Mouse (Mus musculus) midbrain, embryonic 16.5 days (tissue): ENCODE results near the gene Ankzf1. TPM values are rescaled to one million over a fixed set of nuclear protein-coding genes. Genes with fewer than 3 reads are reported as not detected.
A peak's percentile ranks its signal among the peaks of the same experiment; 100 is the strongest.

Source experiments
- ATAC-seq: fragments of 200-750 bp; cut with Nextera tagmentation; 2 replicates; pipeline ENCODE4 v1.8.0; 2017; ENCODE audit warnings: moderate TSS enrichment
- H3K27ac ChIP-seq: fragments of 300-500 bp; sonication (generic); 2 replicates; pipeline ENCODE4 v1.5.1; 2014; ENCODE audit warnings: mild to moderate bottlenecking, low read length, mixed read lengths
- H3K27me3 ChIP-seq: fragments of 300-500 bp; sonication (generic); 2 replicates; pipeline ENCODE4 v1.6.1; 2014; ENCODE audit warnings: low read depth, low read length, mixed read lengths; ENCODE audit not compliant: control insufficient read depth, insufficient read depth
- H3K36me3 ChIP-seq: fragments of 300-500 bp; sonication (generic); 2 replicates; pipeline ENCODE4 v1.6.1; 2014; ENCODE audit warnings: mild to moderate bottlenecking, low read length, moderate library complexity, mixed read lengths; ENCODE audit not compliant: control insufficient read depth, insufficient read depth
- H3K4me1 ChIP-seq: fragments of 300-500 bp; sonication (generic); 2 replicates; pipeline ENCODE4 v1.6.1; 2014; ENCODE audit warnings: mild to moderate bottlenecking, low read length, mixed read lengths; ENCODE audit not compliant: control insufficient read depth, insufficient read depth
- H3K4me2 ChIP-seq: fragments of 300-500 bp; sonication (generic); 2 replicates; pipeline ENCODE4 v1.6.1; 2014; ENCODE audit warnings: mild to moderate bottlenecking, low read length, mixed read lengths
- H3K4me3 ChIP-seq: fragments of 300-500 bp; sonication (generic); 2 replicates; pipeline ENCODE4 v1.5.1; 2014; ENCODE audit warnings: low read depth, mild to moderate bottlenecking, low read length, moderate library complexity, mixed read lengths
- H3K9ac ChIP-seq: fragments of 300-500 bp; sonication (generic); 2 replicates; pipeline ENCODE4 v1.6.1; 2014; ENCODE audit warnings: low read depth, low read length, mixed read lengths
- H3K9me3 ChIP-seq: fragments of 300-500 bp; sonication (generic); replicated peaks from 2 replicates; pipeline ENCODE4 v1.6.1; 2014; ENCODE audit warnings: mild to moderate bottlenecking, low read length, mixed read lengths; ENCODE audit not compliant: control insufficient read depth, poor library complexity, severe bottlenecking
- WGBS: fragments of 180-500 bp; shearing (Covaris S2); extraction: QIAGEN DNeasy Blood & Tissue Kit; methylation state at CpG from one replicate; pipeline ENCODE4 v1.1.7; 2014; 5-methylcytosine and 5-hydroxymethylcytosine counted together
- polyA plus RNA-seq: library from polyadenylated mRNA; unstranded; fragments of >200 nt; fragmentation: Nextera tagmentation; extraction: Ambion mirVana; gene quantifications from 2 replicates; pipeline ENCODE4 v1.2.1, GENCODE M21; 2015

The Ankzf1 gene
- polyA plus RNA-seq, 1 experiment from 2014 or later = 29.5 TPM

DNA sequence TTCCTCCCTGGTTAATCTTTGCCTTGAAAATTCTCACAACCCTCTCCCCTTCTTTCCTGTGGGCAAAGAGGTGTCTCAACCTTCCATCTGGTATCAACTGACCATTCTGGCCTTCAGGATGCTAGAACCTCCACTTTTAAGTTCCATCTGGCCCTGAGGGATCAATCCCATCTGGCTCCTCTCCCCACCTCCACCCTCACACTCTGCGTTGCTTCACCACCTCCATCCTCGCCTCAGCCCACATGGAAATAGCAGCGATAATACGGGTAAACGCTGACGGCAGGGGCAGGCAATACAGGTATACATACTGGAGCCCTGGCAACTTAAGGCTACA is 25.9 kb downstream of the Ankzf1 start:
- peak overlapping the region; percentile 95; the same call in 1 of the 2 replicates for H3K4me2 ChIP-seq
- no peaks in the 10 kb centered on the region for H3K9me3 ChIP-seq
- H3K27ac ChIP-seq = no peak overlapping the region
- peaks cover 14% of the 10 kb centered on the region for H3K4me1 ChIP-seq
- ATAC-seq = no peak
- WGBS = 9% methylated on average over 6 of the region's 6 CpGs
- peaks cover 40% of the 10 kb centered on the region for H3K27me3 ChIP-seq
- no peak overlapping the region; the same call in 1 of the 2 replicates for H3K4me3 ChIP-seq
- peaks cover 9% of the 10 kb centered on the region for H3K36me3 ChIP-seq
- H3K9ac ChIP-seq = no peak overlapping the region

DNA sequence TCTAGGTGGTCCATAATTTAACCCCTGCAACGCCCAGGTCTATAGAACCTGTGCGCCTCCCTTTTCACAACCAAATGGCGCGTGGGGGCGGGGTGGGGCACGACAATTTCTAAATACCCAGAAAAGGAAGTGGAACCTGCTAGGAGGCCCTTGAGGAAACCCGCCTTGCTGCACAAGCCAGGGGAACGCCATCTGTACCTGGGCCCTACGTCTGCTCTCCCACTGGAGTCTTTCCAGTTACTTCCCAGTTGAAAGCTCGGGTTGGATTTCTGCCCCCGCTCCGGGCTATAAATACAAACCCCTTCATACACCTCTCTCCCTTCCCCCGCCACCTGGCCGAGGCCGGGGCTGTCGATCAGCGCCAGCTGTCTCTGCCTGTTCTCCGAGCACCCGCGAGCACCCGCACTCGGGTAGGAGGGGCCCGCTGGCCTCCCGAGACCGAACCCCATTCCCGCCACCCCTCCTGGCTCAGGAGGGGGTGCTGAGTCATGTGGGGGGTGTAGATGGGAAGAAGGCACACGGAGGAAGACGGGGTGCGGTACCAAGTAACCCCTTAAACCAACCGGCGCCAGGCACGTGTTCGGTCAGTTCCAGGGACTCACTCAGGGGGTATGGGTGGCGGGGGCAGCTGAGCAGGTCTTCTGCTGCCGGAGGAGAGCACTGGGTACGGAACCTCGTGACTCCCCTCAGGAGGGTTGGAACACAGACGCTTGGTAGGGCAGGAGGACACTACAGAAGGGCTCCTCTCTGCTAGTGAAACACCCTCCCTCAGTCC is 26.5 kb downstream of the Ankzf1 start:
- Histone ChIP-seq H3K36me3 (peaks cover 9% of the 10 kb centered on the region), H3K9ac (peak overlapping the region; percentile 36; the same call in 1 of the 2 replicates), H3K9me3 (no peaks in the 10 kb centered on the region), H3K4me3 (peak overlapping the region; percentile 59), H3K27me3 (peaks cover 40% of the 10 kb centered on the region), H3K27ac (no peak overlapping the region), H3K4me1 (peaks cover 12% of the 10 kb centered on the region; the same call in 1 of the 2 replicates), H3K4me2 (peak overlapping the region; percentile 95)
- WGBS = 3% methylated on average over 38 of the region's 38 CpGs
- peak; percentile 57 for ATAC-seq

DNA sequence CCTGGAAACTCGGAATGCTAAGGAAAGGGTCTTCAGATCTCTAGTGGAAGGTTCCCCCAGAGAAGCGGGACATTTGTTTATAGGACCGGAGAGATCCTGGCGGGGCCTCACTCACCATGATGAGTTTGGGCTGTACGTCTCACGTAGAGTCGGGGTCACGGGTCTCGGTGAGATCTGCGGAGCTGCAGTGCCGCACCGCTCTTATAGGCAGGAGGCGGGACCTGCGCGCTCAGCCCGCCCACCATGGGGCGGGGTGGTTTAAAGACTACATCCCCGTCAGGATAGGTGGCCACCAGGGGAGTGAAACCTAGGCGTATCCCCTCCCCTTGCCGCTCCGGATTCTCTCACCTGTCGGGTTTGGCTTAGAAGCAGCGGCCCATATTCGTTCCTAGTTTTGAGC is 27.1 kb downstream of the Ankzf1 start:
- Histone ChIP-seq H3K27me3 (peaks cover 40% of the 10 kb centered on the region), H3K9me3 (no peaks in the 10 kb centered on the region), H3K4me2 (peak overlapping the region; percentile 95), H3K4me3 (peak overlapping the region; percentile 59), H3K36me3 (peaks cover 5% of the 10 kb centered on the region; the same call in 1 of the 2 replicates), H3K27ac (no peak overlapping the region), H3K4me1 (peaks cover 12% of the 10 kb centered on the region; the same call in 1 of the 2 replicates), H3K9ac (peak overlapping the region; percentile 72)
- WGBS = under 1% methylated on average over 24 of the region's 24 CpGs
- ATAC-seq = peak; percentile 91

DNA sequence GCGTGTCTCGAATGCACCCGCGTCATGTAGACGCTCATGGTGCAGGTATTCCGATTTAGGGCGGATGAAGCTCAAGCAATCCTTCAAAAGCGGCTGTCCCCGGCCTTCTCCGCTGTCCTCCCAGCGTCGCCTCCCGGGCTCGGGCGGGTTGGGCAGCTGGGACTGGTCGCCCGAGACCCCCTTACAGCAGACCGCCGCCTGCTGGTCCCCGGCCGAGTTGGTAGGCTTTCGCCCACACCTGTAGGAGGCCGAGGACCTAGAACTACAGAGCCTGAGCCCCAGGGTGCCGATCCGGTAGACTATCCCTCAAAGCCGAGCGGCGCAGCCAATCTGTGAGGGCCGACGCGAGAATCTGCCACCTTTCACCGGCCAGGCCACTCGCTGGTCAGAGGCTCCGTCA is 27.6 kb downstream of the Ankzf1 start, which contains the start of gene Tuba4a:
TSS of gene Tuba4a (minus strand) at position 335 of the 400 bp plus-strand sequence.
- peak within 1 kb of the TSS; percentile 95 for H3K4me2 ChIP-seq
- peaks cover 12% of the 10 kb centered on the region; the same call in 1 of the 2 replicates for H3K4me1 ChIP-seq
- WGBS = under 1% methylated on average over 34 of the region's 34 CpGs
- H3K27me3 ChIP-seq = peaks cover 40% of the 10 kb centered on the region
- peak within 1 kb of the TSS; percentile 59 for H3K4me3 ChIP-seq
- no peaks in the 10 kb centered on the region for H3K9me3 ChIP-seq
- peak; percentile 58 for ATAC-seq
- H3K27ac ChIP-seq = no peak within 1 kb of the TSS
- H3K36me3 ChIP-seq = peaks cover under 1% of the 10 kb centered on the region; the same call in 1 of the 2 replicates
- peak within 1 kb of the TSS; percentile 72 for H3K9ac ChIP-seq

DNA sequence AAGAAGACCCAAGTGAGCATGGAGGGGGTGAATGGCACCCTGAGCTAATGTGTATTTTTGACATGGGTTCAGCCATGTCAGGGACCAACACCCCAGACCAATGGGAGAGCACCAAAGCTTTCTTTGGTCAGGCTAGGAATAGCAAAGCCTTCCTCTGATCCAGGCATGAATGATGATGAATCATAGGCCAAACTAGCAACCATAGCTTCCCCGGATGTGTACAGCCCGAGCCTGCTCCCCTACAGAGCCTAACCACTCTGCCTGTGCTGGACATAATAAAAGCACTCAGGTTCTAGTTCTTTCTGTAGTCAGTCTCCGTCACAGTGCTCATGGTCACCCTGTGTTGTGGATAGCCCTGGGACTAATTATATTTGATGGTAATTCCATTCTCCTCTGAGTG is 29.6 kb downstream of the Ankzf1 start:
- Histone ChIP-seq H3K36me3 (no peaks in the 10 kb centered on the region), H3K9ac (no peak overlapping the region), H3K27ac (no peak overlapping the region), H3K27me3 (peaks cover 40% of the 10 kb centered on the region), H3K4me3 (no peak overlapping the region), H3K4me1 (peaks cover 12% of the 10 kb centered on the region; the same call in 1 of the 2 replicates), H3K9me3 (no peaks in the 10 kb centered on the region), H3K4me2 (no peak overlapping the region)
- WGBS = 75% methylated on average over 3 of the region's 3 CpGs
- ATAC-seq = no peak

DNA sequence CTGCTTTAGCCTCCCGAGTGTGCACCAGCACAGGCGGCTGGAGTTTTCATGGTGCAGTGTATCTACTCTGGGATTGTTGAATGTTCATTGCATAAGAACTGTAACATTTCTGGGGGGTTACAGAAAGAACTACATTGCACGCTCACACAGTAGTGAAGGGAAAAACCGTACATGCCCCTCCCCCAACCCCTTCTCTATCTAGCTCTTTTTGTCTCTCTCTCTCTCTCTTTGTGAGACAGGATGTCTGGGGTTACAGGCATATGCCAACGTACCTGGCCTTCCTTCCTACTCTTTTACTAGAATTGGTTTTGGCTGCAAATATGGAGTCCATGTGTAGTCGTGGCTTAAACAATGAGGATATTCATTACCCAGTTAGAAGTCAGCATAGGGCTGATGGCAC is 31.0 kb downstream of the Ankzf1 start:
- Histone ChIP-seq H3K9me3 (no peaks in the 10 kb centered on the region), H3K9ac (no peak overlapping the region), H3K36me3 (no peaks in the 10 kb centered on the region), H3K27ac (no peak overlapping the region), H3K4me3 (no peak overlapping the region), H3K4me2 (no peak overlapping the region), H3K27me3 (peaks cover 32% of the 10 kb centered on the region), H3K4me1 (peaks cover 12% of the 10 kb centered on the region; the same call in 1 of the 2 replicates)
- no peak for ATAC-seq
- 85% methylated on average over 6 of the region's 6 CpGs for WGBS

DNA sequence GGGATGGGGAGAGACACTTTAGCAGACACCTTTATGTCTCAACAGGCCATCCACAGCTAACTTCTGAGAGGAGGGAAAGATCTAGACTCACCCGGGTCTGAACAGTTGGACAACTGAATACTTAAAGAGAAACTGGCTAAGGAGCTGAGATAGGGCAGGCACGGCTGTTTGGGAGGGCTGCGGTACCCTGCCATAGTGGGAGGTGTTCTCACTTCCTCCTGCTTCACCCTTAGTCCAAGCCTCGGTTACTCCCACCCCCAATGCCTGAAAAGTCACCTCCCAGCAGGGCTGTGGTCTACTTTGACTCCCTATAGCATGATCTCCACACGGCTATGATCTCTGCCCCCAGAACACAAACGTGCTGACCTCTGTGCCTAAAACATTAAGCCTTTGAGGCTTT is 31.6 kb downstream of the Ankzf1 start:
- Histone ChIP-seq H3K27ac (no peak overlapping the region), H3K36me3 (no peaks in the 10 kb centered on the region), H3K27me3 (peaks cover 27% of the 10 kb centered on the region), H3K4me3 (no peak overlapping the region), H3K9me3 (no peaks in the 10 kb centered on the region), H3K4me1 (peaks cover 8% of the 10 kb centered on the region; the same call in 1 of the 2 replicates), H3K4me2 (no peak overlapping the region), H3K9ac (no peak overlapping the region)
- 70% methylated on average over 6 of the region's 6 CpGs for WGBS
- no peak for ATAC-seq

DNA sequence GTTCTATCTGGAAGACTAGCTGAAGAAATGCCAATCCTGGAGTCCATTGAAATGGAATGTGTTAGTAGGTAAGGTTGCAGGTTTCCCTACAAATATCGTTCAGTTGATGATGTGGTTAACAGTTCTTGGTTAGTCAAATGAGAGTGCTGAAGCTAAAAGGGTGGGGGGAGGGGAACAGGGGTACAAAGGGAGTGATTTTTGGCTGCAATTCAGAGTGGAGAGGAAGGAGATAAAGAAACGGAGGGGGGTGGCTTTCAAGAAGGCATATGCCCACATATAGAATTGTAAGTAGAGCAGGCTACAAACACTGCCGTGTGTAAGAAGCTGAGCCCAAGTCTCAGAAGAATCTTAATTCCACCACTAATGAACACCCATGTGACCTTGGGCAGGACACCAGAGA is 33.5 kb downstream of the Ankzf1 start:
- no peak overlapping the region for H3K9ac ChIP-seq
- peaks cover 16% of the 10 kb centered on the region for H3K27me3 ChIP-seq
- no peak overlapping the region for H3K4me3 ChIP-seq
- no peak overlapping the region for H3K27ac ChIP-seq
- no peak overlapping the region for H3K4me2 ChIP-seq
- H3K4me1 ChIP-seq = no peaks in the 10 kb centered on the region
- no peaks in the 10 kb centered on the region for H3K9me3 ChIP-seq
- H3K36me3 ChIP-seq = no peaks in the 10 kb centered on the region
- no peak for ATAC-seq
- WGBS = 60% methylated on average over 3 of the region's 3 CpGs

DNA sequence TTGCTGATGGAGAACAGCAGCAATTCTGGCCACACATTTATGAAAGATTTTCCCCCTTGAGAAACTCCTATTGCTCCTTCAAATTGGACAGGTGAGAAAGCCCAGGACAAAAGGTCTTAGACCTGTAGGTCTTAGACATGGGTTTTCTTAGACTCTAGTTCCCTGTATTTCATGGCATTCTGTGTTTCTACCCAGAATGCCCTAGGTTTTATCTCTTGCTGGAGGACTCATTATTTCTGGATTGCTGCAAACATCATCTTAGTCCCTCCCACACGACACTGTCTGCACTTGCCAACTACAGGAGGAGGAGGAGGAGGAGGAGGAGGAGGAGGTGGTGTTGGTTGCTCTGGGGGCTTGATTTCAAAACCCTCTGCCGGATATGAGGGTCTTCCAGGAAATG is 34.2 kb downstream of the Ankzf1 start:
- H3K27ac ChIP-seq = no peak overlapping the region
- H3K27me3 ChIP-seq = peaks cover 10% of the 10 kb centered on the region
- no peak for ATAC-seq
- H3K4me2 ChIP-seq = no peak overlapping the region
- no peaks in the 10 kb centered on the region for H3K36me3 ChIP-seq
- H3K9ac ChIP-seq = no peak overlapping the region
- no peaks in the 10 kb centered on the region for H3K4me1 ChIP-seq
- 78% methylated on average over 2 of the region's 2 CpGs for WGBS
- H3K4me3 ChIP-seq = no peak overlapping the region
- no peaks in the 10 kb centered on the region for H3K9me3 ChIP-seq
